Mouse (Mus musculus) forebrain, embryonic 11.5 days (tissue): Measurements from ENCODE around the gene Dnah14. TPM values are rescaled to one million over a fixed set of nuclear protein-coding genes. Genes with fewer than 3 reads are reported as not detected.
"Not testable (repeated sequence)": the region's sequence is repeated elsewhere in the genome, so short reads cannot be mapped to it uniquely, and the experiment has no call there.

ENCODE experiments used
- ATAC-seq: fragments of 200-750 bp; cut with Nextera tagmentation; replicated peaks from 2 replicates; pipeline ENCODE4 v1.8.0; 2017; ENCODE audit warnings: moderate TSS enrichment; ENCODE audit not compliant: low FRiP score
- DNase-seq: peaks from one replicate; pipeline ENCODE4 v3.0.0-alpha.2; 2017; ENCODE audit warnings: low spot score
- H3K27ac ChIP-seq: fragments of 300-500 bp; sonication (generic); 2 replicates; pipeline ENCODE4 v1.5.1; 2014; ENCODE audit warnings: low read depth, low read length
- H3K27me3 ChIP-seq: fragments of 300-500 bp; sonication (generic); 2 replicates; pipeline ENCODE4 v1.6.1; 2014; ENCODE audit warnings: mild to moderate bottlenecking, low read length, mixed read lengths; ENCODE audit not compliant: control insufficient read depth, insufficient read depth
- H3K36me3 ChIP-seq: fragments of 300-500 bp; sonication (generic); 2 replicates; pipeline ENCODE4 v1.6.1; 2014; ENCODE audit warnings: mild to moderate bottlenecking, low read length, moderate library complexity, mixed read lengths; ENCODE audit not compliant: control insufficient read depth, insufficient read depth
- H3K4me1 ChIP-seq: fragments of 300-500 bp; sonication (generic); replicated peaks from 2 replicates; pipeline ENCODE4 v1.6.1; 2014; ENCODE audit warnings: low read length, mixed read lengths; ENCODE audit not compliant: control insufficient read depth, insufficient read depth
- H3K4me2 ChIP-seq: fragments of 300-500 bp; sonication (generic); 2 replicates; pipeline ENCODE4 v1.6.1; 2014; ENCODE audit warnings: low read depth, mild to moderate bottlenecking, low read length, moderate library complexity, mixed read lengths; ENCODE audit not compliant: severe bottlenecking
- H3K4me3 ChIP-seq: fragments of 300-500 bp; sonication (generic); 2 replicates; pipeline ENCODE4 v1.5.1; 2014; ENCODE audit warnings: low read depth, low read length
- H3K9ac ChIP-seq: fragments of 300-500 bp; sonication (generic); 2 replicates; pipeline ENCODE4 v1.6.1; 2014; ENCODE audit warnings: low read length
- H3K9me3 ChIP-seq: fragments of 300-500 bp; sonication (generic); 2 replicates; pipeline ENCODE4 v1.6.1; 2016; ENCODE audit warnings: low read length, mixed read lengths; ENCODE audit not compliant: control insufficient read depth
- WGBS: fragments of 180-500 bp; shearing (Covaris S2); extraction: QIAGEN DNeasy Blood & Tissue Kit; methylation state at CpG from one replicate; pipeline ENCODE4 v1.1.7; 2014; 5-methylcytosine and 5-hydroxymethylcytosine counted together
- polyA plus RNA-seq: library from polyadenylated mRNA; unstranded; fragments of >200 nt; fragmentation: Nextera tagmentation; extraction: Ambion mirVana; gene quantifications from 2 replicates; pipeline ENCODE4 v1.2.1, GENCODE M21; 2014

Dnah14 gene
- polyA plus RNA-seq, 1 experiment from 2014 or later = 2.9 TPM

DNA sequence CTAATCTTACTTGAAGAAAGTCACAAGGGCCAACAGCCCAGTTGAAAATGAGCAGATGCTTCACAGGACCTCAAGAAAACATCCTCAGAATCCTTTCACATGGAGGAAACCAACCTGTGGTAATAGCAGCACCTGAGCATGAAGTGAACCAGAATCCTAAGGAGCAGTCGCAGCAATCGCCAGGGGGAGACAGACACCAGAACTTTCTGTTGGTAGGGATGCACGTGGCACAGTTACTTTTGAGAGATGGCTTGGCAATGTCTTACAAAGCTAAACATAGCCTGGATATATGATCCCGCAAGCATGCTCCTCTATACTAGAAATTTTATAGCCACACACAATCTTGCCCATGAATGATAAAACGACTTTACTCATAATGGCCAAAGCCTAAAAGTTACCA, 152.3 kb downstream of the Dnah14 start:
- H3K4me1 ChIP-seq = no peaks in the 10 kb centered on the region
- no peaks in the 10 kb centered on the region for H3K36me3 ChIP-seq
- no peak overlapping the region for H3K4me3 ChIP-seq
- H3K9ac ChIP-seq = no peak overlapping the region
- ATAC-seq (no peak), DNase-seq (no peak)
- H3K27ac ChIP-seq = no peak overlapping the region
- H3K4me2 ChIP-seq = no peak overlapping the region
- H3K27me3 ChIP-seq = no peaks in the 10 kb centered on the region
- no peaks in the 10 kb centered on the region for H3K9me3 ChIP-seq
- WGBS = 58% methylated on average over 5 of the region's 5 CpGs

DNA sequence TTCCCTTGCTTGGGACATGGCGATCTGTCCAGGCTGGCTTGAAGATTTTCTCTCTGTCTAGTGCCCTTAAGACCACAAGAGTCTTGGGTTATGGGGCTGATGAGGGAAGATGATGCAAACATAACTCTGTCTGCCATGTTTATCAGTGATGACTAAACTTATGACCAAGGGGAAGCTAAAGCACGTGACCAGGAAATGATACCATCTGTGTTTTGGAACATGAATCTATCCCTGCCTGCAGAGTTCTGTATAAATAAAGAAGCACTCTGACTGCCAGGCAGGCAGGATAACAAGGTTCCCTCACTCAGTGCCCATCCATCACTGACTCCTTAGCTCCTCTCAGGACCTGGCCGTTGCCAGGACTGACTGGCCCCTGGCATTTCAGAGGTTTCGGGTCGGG, 157.2 kb downstream of the Dnah14 start:
- Histone ChIP-seq H3K27me3 (no peaks in the 10 kb centered on the region), H3K9me3 (no peaks in the 10 kb centered on the region), H3K4me1 (no peaks in the 10 kb centered on the region), H3K9ac (no peak overlapping the region), H3K4me3 (no peak overlapping the region), H3K36me3 (no peaks in the 10 kb centered on the region), H3K4me2 (no peak overlapping the region), H3K27ac (no peak overlapping the region)
- no peak for ATAC-seq
- 91% methylated on average over 5 of the region's 5 CpGs for WGBS
- DNase-seq = no peak

- no peak overlapping the region for H3K9ac ChIP-seq
- no peak overlapping the region for H3K27ac ChIP-seq
- peaks cover 2% of the 10 kb centered on the region; the same call in 1 of the 2 replicates for H3K4me1 ChIP-seq
- no peak for DNase-seq
- no peak for ATAC-seq
- H3K4me3 ChIP-seq = no peak overlapping the region
- no peaks in the 10 kb centered on the region for H3K27me3 ChIP-seq
- H3K4me2 ChIP-seq = no peak overlapping the region
- H3K36me3 ChIP-seq = no peaks in the 10 kb centered on the region
- WGBS = 46% methylated on average over 5 of the region's 5 CpGs
- H3K9me3 ChIP-seq = no peaks in the 10 kb centered on the region
These were observed 163.9 kb downstream of the Dnah14 start for GRCm38 (mm10) chr1:181740259-181740658.

DNA sequence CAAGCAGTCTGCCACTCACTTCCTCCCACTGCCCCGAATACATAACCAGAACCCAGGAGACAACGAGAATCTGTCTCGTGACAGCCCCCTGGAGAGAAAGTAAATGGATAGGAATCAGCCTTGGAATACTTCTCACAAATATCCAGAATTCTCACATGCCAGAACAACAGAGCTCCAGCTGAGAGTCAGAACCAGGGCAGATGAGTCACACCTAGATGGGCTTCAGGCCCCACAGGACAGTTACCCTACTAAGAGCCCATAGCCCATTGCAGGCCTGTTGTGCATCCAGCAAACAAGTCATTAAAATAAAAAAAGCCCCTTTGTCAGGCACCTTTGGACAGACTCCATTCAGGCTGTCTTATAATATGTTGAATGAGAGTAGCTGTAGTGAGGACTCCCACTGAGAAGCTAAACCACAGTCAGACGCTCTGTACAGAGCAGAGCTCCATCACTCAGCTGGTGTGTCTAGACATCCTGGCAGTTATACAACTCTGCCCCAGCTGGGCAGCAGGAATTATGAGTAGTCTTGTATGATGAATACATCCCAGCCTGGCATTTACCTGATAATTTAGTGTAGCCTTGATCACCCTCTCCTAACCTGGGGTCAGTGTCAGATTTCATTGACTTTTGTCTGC, 166.0 kb downstream of the Dnah14 start:
- no peak for DNase-seq
- no peaks in the 10 kb centered on the region for H3K27me3 ChIP-seq
- no peak overlapping the region for H3K27ac ChIP-seq
- no peaks in the 10 kb centered on the region for H3K9me3 ChIP-seq
- H3K4me2 ChIP-seq = no peak overlapping the region
- peaks cover 2% of the 10 kb centered on the region; the same call in 1 of the 2 replicates for H3K4me1 ChIP-seq
- WGBS = 58% methylated on average over 4 of the region's 4 CpGs
- H3K4me3 ChIP-seq = no peak overlapping the region
- no peak for ATAC-seq
- H3K36me3 ChIP-seq = no peaks in the 10 kb centered on the region
- H3K9ac ChIP-seq = no peak overlapping the region

DNA sequence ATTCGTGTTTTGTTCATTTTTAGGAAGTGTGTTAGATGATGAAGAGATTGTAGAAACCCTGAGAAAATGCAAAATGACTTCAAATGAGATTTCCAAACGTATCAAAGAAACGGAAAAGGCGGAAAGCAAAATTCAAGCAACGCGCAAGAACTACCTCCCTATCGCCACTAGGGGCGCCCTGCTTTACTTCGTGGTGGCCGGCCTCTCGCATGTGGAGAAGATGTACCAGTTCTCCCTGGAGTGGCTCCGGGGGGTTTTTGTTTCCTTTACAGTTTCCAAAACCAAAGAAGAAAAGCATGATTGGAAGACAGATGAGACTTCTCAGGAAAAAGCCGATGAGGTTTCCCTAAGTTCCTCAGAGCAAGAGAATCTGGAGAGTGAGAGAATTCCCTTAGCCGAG, 193.0 kb downstream of the Dnah14 start:
- no peaks in the 10 kb centered on the region for H3K27me3 ChIP-seq
- no peak overlapping the region for H3K4me3 ChIP-seq
- WGBS = 60% methylated on average over 14 of the region's 14 CpGs
- no peaks in the 10 kb centered on the region for H3K36me3 ChIP-seq
- ATAC-seq (no peak), DNase-seq (no peak)
- no peak overlapping the region for H3K9ac ChIP-seq
- H3K4me1 ChIP-seq = no peaks in the 10 kb centered on the region
- no peak overlapping the region for H3K4me2 ChIP-seq
- no peaks in the 10 kb centered on the region for H3K9me3 ChIP-seq
- H3K27ac ChIP-seq = no peak overlapping the region

DNA sequence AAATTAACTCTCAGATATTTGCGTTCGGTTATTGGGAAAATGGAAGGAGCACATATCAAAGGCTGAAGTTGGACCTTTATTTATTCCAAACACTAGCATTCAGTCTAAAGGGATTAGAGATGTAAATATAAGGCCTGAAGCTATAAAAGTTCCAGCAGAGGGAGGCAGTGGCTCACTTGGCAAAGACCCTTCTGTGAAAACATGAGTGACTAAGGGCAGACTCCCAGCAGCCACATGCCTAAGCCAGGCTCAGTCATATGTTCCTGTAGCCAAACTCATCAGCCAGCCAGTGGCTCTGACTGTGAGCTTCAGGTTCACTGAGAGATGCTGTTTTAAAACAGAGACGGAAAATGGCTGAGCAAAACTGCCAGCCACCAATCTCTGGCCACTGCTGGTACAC, 195.5 kb downstream of the Dnah14 start:
- no peaks in the 10 kb centered on the region for H3K4me1 ChIP-seq
- no peak overlapping the region for H3K27ac ChIP-seq
- no peaks in the 10 kb centered on the region for H3K27me3 ChIP-seq
- no peaks in the 10 kb centered on the region for H3K9me3 ChIP-seq
- ATAC-seq (no peak), DNase-seq (no peak)
- H3K4me3 ChIP-seq = no peak overlapping the region
- H3K9ac ChIP-seq = no peak overlapping the region
- H3K36me3 ChIP-seq = no peaks in the 10 kb centered on the region
- 96% methylated on average over 3 of the region's 3 CpGs for WGBS
- no peak overlapping the region for H3K4me2 ChIP-seq

- H3K4me1 ChIP-seq = no peaks in the 10 kb centered on the region
- no peak overlapping the region for H3K4me2 ChIP-seq
- 83% methylated on average over 1 of the region's 1 CpGs for WGBS
- no peaks in the 10 kb centered on the region for H3K27me3 ChIP-seq
- no peak overlapping the region for H3K4me3 ChIP-seq
- no peak overlapping the region for H3K27ac ChIP-seq
- H3K9ac ChIP-seq = no peak overlapping the region
- DNase-seq (no peak), ATAC-seq (no peak)
- H3K36me3 ChIP-seq = no peaks in the 10 kb centered on the region
- H3K9me3 ChIP-seq = no peaks in the 10 kb centered on the region
These were observed 200.2 kb downstream of the Dnah14 start for GRCm38 (mm10) chr1:181776541-181776940.

DNA sequence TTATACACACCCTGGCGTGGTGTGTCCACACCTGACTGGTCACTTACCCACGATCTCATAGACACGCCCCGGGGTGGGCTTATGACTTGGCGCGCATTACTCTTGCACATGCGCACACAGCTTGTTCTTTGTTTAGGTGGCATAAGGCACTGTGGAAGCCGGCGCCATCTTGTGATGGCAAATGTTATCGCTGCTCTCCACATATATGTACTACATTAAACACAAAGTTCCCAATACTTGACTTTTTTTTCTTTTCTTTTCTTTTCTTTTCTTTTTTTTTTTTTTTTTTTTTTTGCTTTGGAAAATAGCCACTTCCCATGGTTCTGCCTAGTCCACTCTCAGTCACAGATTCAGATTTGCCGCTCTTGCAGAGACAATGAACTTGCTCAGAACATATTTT, 206.2 kb downstream of the Dnah14 start:
- H3K27me3 ChIP-seq, H3K4me2 ChIP-seq, H3K4me3 ChIP-seq, H3K36me3 ChIP-seq, H3K27ac ChIP-seq, H3K4me1 ChIP-seq, H3K9me3 ChIP-seq, DNase-seq, ATAC-seq, H3K9ac ChIP-seq: not testable (repeated sequence)
- 97% methylated on average over 11 of the region's 11 CpGs for WGBS

GRCm38 (mm10) chr1:181789952-181790351, 213.6 kb downstream of the Dnah14 start:
- no peak overlapping the region for H3K27ac ChIP-seq
- H3K9me3 ChIP-seq = no peaks in the 10 kb centered on the region
- ATAC-seq = no peak
- no peaks in the 10 kb centered on the region for H3K36me3 ChIP-seq
- no peak overlapping the region for H3K9ac ChIP-seq
- no peak for DNase-seq
- 68% methylated on average over 6 of the region's 6 CpGs for WGBS
- no peak overlapping the region for H3K4me2 ChIP-seq
- H3K4me3 ChIP-seq = no peak overlapping the region
- no peaks in the 10 kb centered on the region for H3K27me3 ChIP-seq
- H3K4me1 ChIP-seq = no peaks in the 10 kb centered on the region
